Mouse (Mus musculus) hindbrain, embryonic 16.5 days (tissue): ENCODE data around the gene Sumo2. TPM values are rescaled to one million over a fixed set of nuclear protein-coding genes. Genes with fewer than 3 reads are reported as not detected.

Source experiments
- ATAC-seq: fragments of 200-750 bp; cut with Nextera tagmentation; 2 replicates; pipeline ENCODE4 v1.8.0; 2017; ENCODE audit warnings: moderate TSS enrichment, moderate library complexity
- H3K27ac ChIP-seq: fragments of 300-500 bp; sonication (generic); 2 replicates; pipeline ENCODE4 v1.5.1; 2014; ENCODE audit warnings: low read depth, mild to moderate bottlenecking, control low read depth, low read length, moderate library complexity
- H3K27me3 ChIP-seq: fragments of 300-500 bp; sonication (generic); replicated peaks from 2 replicates; pipeline ENCODE4 v1.6.1; 2014; ENCODE audit warnings: low read length; ENCODE audit not compliant: control insufficient read depth, insufficient read depth
- H3K36me3 ChIP-seq: fragments of 300-500 bp; sonication (generic); 2 replicates; pipeline ENCODE4 v1.6.1; 2014; ENCODE audit warnings: mild to moderate bottlenecking, low read length, moderate library complexity, mixed read lengths; ENCODE audit not compliant: control insufficient read depth, insufficient read depth
- H3K4me1 ChIP-seq: fragments of 300-500 bp; sonication (generic); 2 replicates; pipeline ENCODE4 v1.6.1; 2014; ENCODE audit warnings: low read depth, low read length; ENCODE audit not compliant: control insufficient read depth, insufficient read depth
- H3K4me2 ChIP-seq: fragments of 300-500 bp; sonication (generic); 2 replicates; pipeline ENCODE4 v1.6.1; 2014; ENCODE audit warnings: mild to moderate bottlenecking, low read length, control low read depth, moderate library complexity
- H3K4me3 ChIP-seq: fragments of 300-500 bp; sonication (generic); 2 replicates; pipeline ENCODE4 v1.5.1; 2014; ENCODE audit warnings: mild to moderate bottlenecking, low read length, control low read depth, moderate library complexity
- H3K9ac ChIP-seq: fragments of 300-500 bp; sonication (generic); 2 replicates; pipeline ENCODE4 v1.6.1; 2014; ENCODE audit warnings: low read depth, mild to moderate bottlenecking, control low read depth, low read length, moderate library complexity
- H3K9me3 ChIP-seq: fragments of 300-500 bp; sonication (generic); 2 replicates; pipeline ENCODE4 v1.6.1; 2014; ENCODE audit warnings: mild to moderate bottlenecking, low read length, moderate library complexity; ENCODE audit not compliant: control insufficient read depth
- WGBS: fragments of 180-500 bp; shearing (Covaris S2); extraction: QIAGEN DNeasy Blood & Tissue Kit; methylation state at CpG from one replicate; pipeline ENCODE4 v1.1.7; 2014; 5-methylcytosine and 5-hydroxymethylcytosine counted together
- polyA plus RNA-seq: library from polyadenylated mRNA; unstranded; fragments of >200 nt; fragmentation: Nextera tagmentation; extraction: Ambion mirVana; gene quantifications from 2 replicates; pipeline ENCODE4 v1.2.1, GENCODE M21; 2015

Gene Sumo2
- 847 and 892 TPM in 2 replicates for polyA plus RNA-seq

GRCm38 (mm10) chr11:115536038-115536681 is at the start of gene Sumo2:
TSS of gene Sumo2 (minus strand) at chr11:115536276.
- Histone ChIP-seq H3K4me3 (peak within 1 kb of the TSS; percentile 84), H3K27ac (peak within 1 kb of the TSS; percentile 99), H3K9me3 (no peaks in the 10 kb centered on the region), H3K36me3 (peaks cover 17% of the 10 kb centered on the region), H3K4me1 (peaks cover 13% of the 10 kb centered on the region), H3K9ac (peak within 1 kb of the TSS; percentile 86), H3K27me3 (no peaks in the 10 kb centered on the region), H3K4me2 (peak within 1 kb of the TSS; percentile 65)
- ATAC-seq: peak; percentile 92
- 1% methylated on average over 47 of the region's 70 CpGs for WGBS

DNA sequence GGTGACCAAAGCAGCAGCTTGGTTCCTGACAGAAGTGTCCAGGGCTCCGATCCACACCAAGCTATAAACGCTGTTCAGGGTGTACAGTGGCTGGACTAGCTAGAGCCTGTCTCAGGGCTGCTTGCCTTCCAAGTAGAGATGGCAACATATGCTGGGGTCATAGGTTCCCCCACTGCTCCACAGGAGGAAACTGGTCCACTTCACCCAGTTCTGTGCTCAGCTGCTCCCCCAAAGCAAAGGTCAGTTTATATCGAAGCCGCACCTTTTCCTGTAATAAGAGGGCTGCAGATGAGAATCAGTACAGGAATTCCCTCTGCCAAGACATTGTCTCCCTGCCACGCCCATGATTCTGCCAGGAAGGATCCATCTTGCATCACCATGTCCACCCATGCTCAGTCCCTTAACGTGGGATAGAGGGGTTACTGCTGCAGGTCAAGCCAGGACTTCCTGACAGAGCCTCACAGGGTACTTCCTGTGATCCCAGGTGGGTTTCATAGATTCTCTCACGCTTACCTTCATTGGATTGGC is 49.6 kb upstream of the Sumo2 start:
- no peak for ATAC-seq
- Histone ChIP-seq H3K4me3 (no peak overlapping the region), H3K27ac (no peak overlapping the region), H3K4me1 (no peaks in the 10 kb centered on the region), H3K4me2 (no peak overlapping the region), H3K27me3 (no peaks in the 10 kb centered on the region), H3K9me3 (no peaks in the 10 kb centered on the region), H3K36me3 (peaks cover 69% of the 10 kb centered on the region), H3K9ac (no peak overlapping the region)
- 91% methylated on average over 7 of the region's 7 CpGs for WGBS

DNA sequence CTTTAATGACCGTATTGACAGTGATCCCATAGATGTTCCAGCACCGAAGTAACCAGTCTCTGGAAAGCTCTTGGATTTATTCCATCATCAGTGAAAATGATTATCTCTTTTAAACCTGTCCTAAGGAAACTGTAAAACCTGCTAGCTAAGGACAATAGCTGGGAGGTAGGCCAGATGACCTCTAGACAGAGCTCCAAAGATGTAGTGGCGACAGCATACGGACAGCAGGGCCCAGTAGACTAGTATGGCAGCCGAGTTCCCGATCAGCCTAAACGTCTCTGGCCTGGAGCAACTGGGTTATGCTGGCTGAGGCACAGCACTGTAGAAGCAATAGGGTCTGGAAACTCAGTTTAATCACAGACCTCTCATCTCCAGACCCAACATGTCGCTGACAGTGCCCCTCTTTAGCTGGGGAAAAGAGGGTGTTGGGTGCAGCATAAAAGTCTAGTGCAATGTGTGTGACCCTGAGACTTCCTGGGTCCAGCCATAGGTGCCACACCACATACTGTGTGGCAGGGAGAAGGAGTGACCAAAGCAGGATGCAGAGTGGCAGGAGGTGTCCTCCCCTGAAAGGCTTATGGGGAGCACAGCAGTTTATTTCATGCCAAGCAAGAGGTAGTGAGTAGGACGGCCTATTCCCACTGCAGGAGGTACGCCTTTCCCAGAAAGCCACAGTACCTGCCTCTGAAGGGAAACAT is 48.4 kb upstream of the Sumo2 start:
- Histone ChIP-seq H3K27ac (no peak overlapping the region), H3K9ac (no peak overlapping the region), H3K4me2 (no peak overlapping the region), H3K36me3 (peaks cover 61% of the 10 kb centered on the region), H3K4me1 (no peaks in the 10 kb centered on the region), H3K27me3 (no peaks in the 10 kb centered on the region), H3K9me3 (no peaks in the 10 kb centered on the region), H3K4me3 (no peak overlapping the region)
- no peak for ATAC-seq
- WGBS: 88% methylated on average over 10 of the region's 10 CpGs

DNA sequence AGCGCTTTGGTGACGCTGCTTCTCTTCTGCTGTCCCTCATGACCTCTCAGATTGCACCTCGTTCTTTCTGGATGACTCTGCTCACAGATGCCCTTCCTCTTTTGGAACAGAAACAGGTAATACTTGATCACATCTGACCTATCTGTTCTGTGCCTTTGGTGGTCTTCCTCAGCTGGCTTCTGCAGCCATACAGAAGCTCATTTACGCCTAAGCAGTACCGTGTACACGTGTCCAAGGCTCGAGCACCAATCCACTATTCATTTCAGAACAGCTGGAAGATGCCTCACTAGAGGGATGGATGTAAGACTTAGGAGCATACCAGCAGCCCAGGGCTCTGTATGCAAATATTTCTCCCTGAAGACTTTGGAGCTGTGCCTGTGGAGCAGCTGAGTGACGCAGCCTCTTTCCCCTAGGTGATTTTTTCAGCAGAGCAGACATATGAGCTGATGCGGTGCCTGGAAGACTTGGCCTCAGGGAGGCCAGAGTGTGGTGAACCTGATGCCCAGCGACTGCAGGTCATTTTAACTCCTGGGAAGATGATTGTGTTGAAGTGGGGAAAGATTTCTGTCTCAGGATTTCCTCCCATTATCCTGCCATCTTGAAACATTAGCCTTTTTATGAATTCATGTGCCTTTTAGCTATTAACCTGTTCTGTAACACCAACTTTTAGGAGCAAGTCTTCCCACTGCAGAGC is 47.0 kb upstream of the Sumo2 start:
- no peak overlapping the region for H3K4me3 ChIP-seq
- no peaks in the 10 kb centered on the region for H3K27me3 ChIP-seq
- WGBS: 83% methylated on average over 10 of the region's 10 CpGs
- no peaks in the 10 kb centered on the region for H3K4me1 ChIP-seq
- H3K9me3 ChIP-seq: no peaks in the 10 kb centered on the region
- no peak overlapping the region for H3K9ac ChIP-seq
- H3K27ac ChIP-seq: 0 out of 2 replicates have a peak overlapping the region, but pooled peaks have one; percentile 1
- H3K36me3 ChIP-seq: peaks cover 61% of the 10 kb centered on the region
- H3K4me2 ChIP-seq: no peak overlapping the region
- ATAC-seq: no peak

- Histone ChIP-seq H3K27me3 (no peaks in the 10 kb centered on the region), H3K36me3 (peaks cover 33% of the 10 kb centered on the region), H3K9me3 (no peaks in the 10 kb centered on the region), H3K27ac (no peak overlapping the region), H3K4me3 (no peak overlapping the region), H3K9ac (no peak overlapping the region), H3K4me1 (no peaks in the 10 kb centered on the region), H3K4me2 (no peak overlapping the region)
- no peak for ATAC-seq
Measured at GRCm38 (mm10) chr11:115579080-115579479, 43.0 kb upstream of the Sumo2 start.

DNA sequence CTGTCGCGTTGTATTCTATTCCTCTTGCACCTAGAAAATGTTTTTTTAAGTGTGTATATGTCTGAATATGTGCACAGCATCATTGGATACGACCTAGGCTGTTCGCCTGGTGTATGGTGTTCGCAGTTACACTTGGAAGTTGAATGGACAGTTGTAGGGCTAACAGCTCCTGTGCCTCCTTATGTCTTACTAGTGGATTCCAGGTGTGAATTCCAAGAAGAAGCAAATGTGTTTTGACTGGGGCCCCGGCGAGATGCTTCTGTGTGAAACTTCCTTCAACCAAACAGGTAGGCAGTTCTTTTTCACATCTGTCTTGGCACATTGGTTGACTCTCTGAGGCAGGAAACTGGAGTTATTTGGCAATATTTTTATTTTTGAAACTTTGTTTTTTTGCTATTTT is 28.9 kb upstream of the Sumo2 start:
- peaks cover 12% of the 10 kb centered on the region for H3K4me1 ChIP-seq
- H3K9ac ChIP-seq: peak overlapping the region; percentile 80
- peak overlapping the region; percentile 83 for H3K4me3 ChIP-seq
- H3K27ac ChIP-seq: no peak overlapping the region
- no peaks in the 10 kb centered on the region for H3K27me3 ChIP-seq
- H3K9me3 ChIP-seq: no peaks in the 10 kb centered on the region
- ATAC-seq: no peak
- peaks cover 19% of the 10 kb centered on the region for H3K36me3 ChIP-seq
- peak overlapping the region; percentile 72 for H3K4me2 ChIP-seq
- 21% methylated on average over 7 of the region's 7 CpGs for WGBS

- peak; percentile 95 for ATAC-seq
- peak within 1 kb of the TSS; percentile 83 for H3K4me3 ChIP-seq
- H3K36me3 ChIP-seq: peaks cover 17% of the 10 kb centered on the region
- H3K27me3 ChIP-seq: no peaks in the 10 kb centered on the region
- H3K9me3 ChIP-seq: no peaks in the 10 kb centered on the region
- peak within 1 kb of the TSS; percentile 72 for H3K4me2 ChIP-seq
- under 1% methylated on average over 42 of the region's 42 CpGs for WGBS
- peak within 1 kb of the TSS; percentile 80 for H3K9ac ChIP-seq
- peaks cover 12% of the 10 kb centered on the region for H3K4me1 ChIP-seq
- peak within 1 kb of the TSS; percentile 86 for H3K27ac ChIP-seq
Measured at GRCm38 (mm10) chr11:115564064-115564809, 28.2 kb upstream of the Sumo2 start, which contains the start of gene Nup85. TSS of gene Nup85 (plus strand) at chr11:115564434.

DNA sequence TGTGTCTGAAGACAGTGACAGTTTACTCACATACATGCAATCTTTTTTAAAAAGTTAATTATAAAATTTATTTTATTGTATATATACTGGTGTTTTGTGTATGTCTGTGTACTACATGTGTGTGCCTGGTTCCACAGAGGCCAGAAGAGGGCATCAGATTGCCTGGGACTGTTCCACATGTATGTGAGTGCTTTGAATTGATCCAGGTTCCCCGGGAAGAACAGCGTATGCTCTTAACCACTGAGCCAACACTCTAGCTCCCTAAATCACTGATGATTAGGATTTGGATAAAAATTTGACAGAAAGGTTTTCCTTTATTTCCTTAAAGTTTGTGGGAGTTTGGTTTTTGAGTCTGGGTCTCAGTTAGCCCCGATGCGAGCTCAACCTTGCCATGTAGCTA is 27.3 kb upstream of the Sumo2 start:
- no peaks in the 10 kb centered on the region for H3K9me3 ChIP-seq
- peak overlapping the region; percentile 80 for H3K9ac ChIP-seq
- H3K27me3 ChIP-seq: no peaks in the 10 kb centered on the region
- H3K36me3 ChIP-seq: peaks cover 15% of the 10 kb centered on the region
- no peak for ATAC-seq
- peak overlapping the region; percentile 86 for H3K27ac ChIP-seq
- WGBS: 45% methylated on average over 4 of the region's 4 CpGs
- H3K4me2 ChIP-seq: peak overlapping the region; percentile 72
- peak overlapping the region; percentile 83 for H3K4me3 ChIP-seq
- peaks cover 12% of the 10 kb centered on the region for H3K4me1 ChIP-seq
